Mouse (Mus musculus): ENCODE results near the gene Ppp1r13l.

- no peak for TF ChIP-seq CTCF (conservative IDR thresholded peaks at IDR 0.05; ENCODE audit: low read length)
- no peak for TF ChIP-seq POU5F1 (IDR thresholded peaks at IDR 0.05; ENCODE audit: borderline replicate concordance, low read length)
- TF ChIP-seq NANOG (IDR thresholded peaks at IDR 0.05; ENCODE audit: borderline replicate concordance, low read length) = no peak
Observed at GRCm38 (mm10) chr7:19383708-19384107, 24.2 kb downstream of the Ppp1r13l start.

All from E14TG2a.4 (cell line).